18 mouse cellular contexts compared by ENCODE assay signal in genomic region chr7:19826756-19827155, GRCm38 (mm10). TPM values are rescaled to one million over a fixed set of nuclear protein-coding genes. Genes with fewer than 3 reads are reported as not detected.
A peak's percentile ranks its signal among the peaks of the same experiment; 100 is the strongest.
DNase-seq lines count a peak whose midpoint lies in the region; ATAC-seq and TF ChIP-seq lines count a peak whose summit lies in the region.
"Had no signal": no experiment of that assay in that cellular context is flagged by ENCODE, and none has a peak within 500 bp of the region (broad histone marks: within the 10 kb centered on the region; RNA-seq: fewer than 3 reads in every experiment).

No protein-coding gene starts in this region.

- H3K4me1 ChIP-seq in kidney, embryonic 15.5 days: peaks cover 47% of the 10 kb centered on the region
- H3K4me1 ChIP-seq in ES-Bruce4 (ENCODE audit: control insufficient read depth, insufficient read depth, low read length): peaks cover 6% of the 10 kb centered on the region
- peaks cover 50% of the 10 kb centered on the region for H3K4me1 ChIP-seq in embryonic facial prominence, embryonic 13.5 days
- peaks cover 22% of the 10 kb centered on the region for H3K4me1 ChIP-seq in limb, embryonic 14.5 days (ENCODE audit: control insufficient read depth, insufficient read depth, low read length)

- TF ChIP-seq EP300 in ES-Bruce4 (IDR thresholded peaks at IDR 0.05; ENCODE audit: insufficient read depth, low read depth, low read length): peak; percentile 80; the same call in 1 of the 2 replicates

- 0 out of 2 replicates have a peak overlapping the region, but pooled peaks have one; percentile 14 for H3K9ac ChIP-seq in kidney, embryonic 15.5 days
- H3K9ac ChIP-seq in ES-Bruce4 (ENCODE audit: low read depth, poor library complexity, severe bottlenecking): peak overlapping the region; percentile 32
- H3K9ac ChIP-seq in embryonic facial prominence, embryonic 13.5 days: no peak overlapping the region
- H3K9ac ChIP-seq in limb, embryonic 14.5 days (ENCODE audit: low read depth, low read length, severe bottlenecking): 0 out of 2 replicates have a peak overlapping the region, but pooled peaks have one; percentile 25
- H3K9ac ChIP-seq: liver, embryonic 13.5 days; midbrain, embryonic 12.5 days; neural tube, embryonic 12.5 days had no signal

- no peak for DNase-seq in kidney, postnatal 25 days
- DNase-seq in limb, embryonic 14.5 days (ENCODE audit: low spot score): peak; percentile 38
- no peak for DNase-seq in layer of hippocampus, postnatal 25 days (ENCODE audit: extremely low spot score in 1 of 2, low spot score in 1 of 2)
- DNase-seq in cerebellum, postnatal 36 days: no peak
- DNase-seq: cerebellum, adult 11-12 months; layer of hippocampus, adult 9-11 months; liver, embryonic 13.5 days; retina, postnatal 1 day; thymus, postnatal 4 days had no signal

- H3K36me3 ChIP-seq in kidney, embryonic 15.5 days: no peaks in the 10 kb centered on the region
- H3K36me3 ChIP-seq in ES-Bruce4 (ENCODE audit: control insufficient read depth, insufficient read depth, low read length, poor library complexity, severe bottlenecking): no peaks in the 10 kb centered on the region
- H3K36me3 ChIP-seq in embryonic facial prominence, embryonic 13.5 days: no peaks in the 10 kb centered on the region
- no peaks in the 10 kb centered on the region for H3K36me3 ChIP-seq in limb, embryonic 14.5 days (ENCODE audit: control insufficient read depth, insufficient read depth, low read length)
- H3K36me3 ChIP-seq: forebrain, embryonic 10.5 days; liver, embryonic 13.5 days; midbrain, embryonic 12.5 days; neural tube, embryonic 12.5 days had no signal

- H3K27ac ChIP-seq in kidney, embryonic 15.5 days: no peak overlapping the region
- H3K27ac ChIP-seq in ES-Bruce4 (ENCODE audit: insufficient read depth, low read length): peak overlapping the region; percentile 97
- H3K27ac ChIP-seq in embryonic facial prominence, embryonic 13.5 days: peak overlapping the region; percentile 51
- no peak overlapping the region for H3K27ac ChIP-seq in limb, embryonic 14.5 days (replicated peaks; ENCODE audit: low read depth, low read length)
- H3K27ac ChIP-seq: forebrain, embryonic 10.5 days; liver, embryonic 13.5 days; midbrain, embryonic 12.5 days; neural tube, embryonic 12.5 days had no signal

- ATAC-seq in kidney, embryonic 15.5 days (replicated peaks; ENCODE audit: low FRiP score): no peak
- ATAC-seq in embryonic facial prominence, embryonic 13.5 days (ENCODE audit: insufficient number of reproducible peaks, insufficient read depth, low FRiP score, low TSS enrichment, low read depth): no peak
- ATAC-seq in limb, embryonic 14.5 days (ENCODE audit: low FRiP score, low read depth): no peak

- TF ChIP-seq CTCF in ES-Bruce4 (IDR thresholded peaks at IDR 0.05; ENCODE audit: low read depth, low read length): no peak

- 41% methylated on average over 6 of the region's 6 CpGs for whole genome bisulfite sequencing in kidney, embryonic 15.5 days
- 27% methylated on average over 6 of the region's 6 CpGs for WGBS in embryonic facial prominence, embryonic 13.5 days
- WGBS in limb, embryonic 14.5 days: 37% methylated on average over 6 of the region's 6 CpGs

- peaks cover 6% of the 10 kb centered on the region; the same call in 1 of the 2 replicates for H3K27me3 ChIP-seq in kidney, embryonic 15.5 days
- H3K27me3 ChIP-seq in ES-Bruce4 (ENCODE audit: control insufficient read depth, insufficient read depth, low read length, poor library complexity, severe bottlenecking): no peaks in the 10 kb centered on the region
- peaks cover 15% of the 10 kb centered on the region for H3K27me3 ChIP-seq in embryonic facial prominence, embryonic 13.5 days
- H3K27me3 ChIP-seq in limb, embryonic 14.5 days (ENCODE audit: control insufficient read depth, insufficient read depth, low read length): peaks cover 20% of the 10 kb centered on the region
- H3K27me3 ChIP-seq: CH12.LX had no signal

- TF ChIP-seq POLR2A in ES-Bruce4 (IDR thresholded peaks at IDR 0.05; ENCODE audit: insufficient read depth, low read length): no peak
- TF ChIP-seq POLR2A in limb, embryonic 14.5 days (IDR thresholded peaks at IDR 0.05; ENCODE audit: borderline replicate concordance, extremely low read depth, insufficient read depth, insufficient read length): no peak

- no peaks in the 10 kb centered on the region for H3K9me3 ChIP-seq in kidney, embryonic 15.5 days (replicated peaks)
- H3K9me3 ChIP-seq in ES-Bruce4 (replicated peaks; ENCODE audit: control insufficient read depth, insufficient read depth, low read length, poor library complexity, severe bottlenecking): no peaks in the 10 kb centered on the region
- H3K9me3 ChIP-seq in embryonic facial prominence, embryonic 13.5 days: no peaks in the 10 kb centered on the region
- H3K9me3 ChIP-seq in limb, embryonic 14.5 days (ENCODE audit: control insufficient read depth, low read length): no peaks in the 10 kb centered on the region
- H3K9me3 ChIP-seq: liver, embryonic 13.5 days; midbrain, embryonic 12.5 days; neural tube, embryonic 12.5 days had no signal

- no peak overlapping the region for H3K4me3 ChIP-seq in kidney, embryonic 15.5 days (replicated peaks)
- H3K4me3 ChIP-seq in ES-Bruce4 (ENCODE audit: low read depth, low read length): peak overlapping the region; percentile 24
- no peak overlapping the region for H3K4me3 ChIP-seq in embryonic facial prominence, embryonic 13.5 days
- H3K4me3 ChIP-seq in limb, embryonic 14.5 days (replicated peaks; ENCODE audit: low read length): no peak overlapping the region
- H3K4me3 ChIP-seq: forebrain, embryonic 10.5 days; liver, embryonic 13.5 days; midbrain, embryonic 12.5 days; neural tube, embryonic 12.5 days had no signal

- no peak overlapping the region for H3K4me2 ChIP-seq in kidney, embryonic 15.5 days
- no peak overlapping the region for H3K4me2 ChIP-seq in embryonic facial prominence, embryonic 13.5 days
- H3K4me2 ChIP-seq in limb, embryonic 14.5 days (replicated peaks; ENCODE audit: low read depth, low read length, severe bottlenecking): no peak overlapping the region
- H3K4me2 ChIP-seq: liver, embryonic 13.5 days; midbrain, embryonic 12.5 days; neural tube, embryonic 12.5 days had no signal

RNA-seq across cellular contexts. Expression of gene Bcl3, which starts 4.2 kb away (rescaled TPM):
- polyA plus RNA-seq in kidney, embryonic 15.5 days (2015; fragmentation: Nextera tagmentation; extraction: Ambion mirVana): 3.9 and 4.9 TPM in 2 replicates
- 17.3 and 27.3 TPM in 2 replicates for polyA plus RNA-seq in ES-Bruce4 (2011; ENCODE audit: insufficient read depth, insufficient read length, low read depth, missing spikeins)
- 2.2 and 3.6 TPM in 2 replicates for polyA plus RNA-seq in embryonic facial prominence, embryonic 13.5 days (2015; fragmentation: Nextera tagmentation; extraction: Ambion mirVana)
- 5.5 and 7.6 TPM in 2 replicates for polyA plus RNA-seq in limb, embryonic 14.5 days (2012; rRNA removed)
- polyA plus RNA-seq in limb, embryonic 14.5 days (2014; fragmentation: Nextera tagmentation; extraction: Ambion mirVana): 3.1 and 4.7 TPM in 2 replicates
- under 1 TPM; 0.49 to 0.61 TPM for total RNA-seq in layer of hippocampus, postnatal 25 days (2021)

RNA-seq across cellular contexts. Expression of gene Gm19345, which starts 25.0 kb away (rescaled TPM):
- polyA plus RNA-seq in kidney, embryonic 15.5 days (2015; fragmentation: Nextera tagmentation; extraction: Ambion mirVana): 0.16 TPM in 1 of 2 replicates, not detected in the other
- polyA plus RNA-seq in ES-Bruce4 (2011; ENCODE audit: insufficient read depth, insufficient read length, low read depth, missing spikeins): 0.82 and 1.1 TPM in 2 replicates
- polyA plus RNA-seq in embryonic facial prominence, embryonic 13.5 days (2015; fragmentation: Nextera tagmentation; extraction: Ambion mirVana): 0.28 and 0.72 TPM in 2 replicates
- 0.12 and 0.13 TPM in 2 replicates for polyA plus RNA-seq in limb, embryonic 14.5 days (2012; rRNA removed)
- not detected in 2 replicates for polyA plus RNA-seq in limb, embryonic 14.5 days (2014; fragmentation: Nextera tagmentation; extraction: Ambion mirVana)
- 1 to 10 TPM; 1.8 to 2.9 TPM for total RNA-seq in layer of hippocampus, postnatal 25 days (2021)
- polyA plus RNA-seq: forebrain, embryonic 10.5 days; heart, postnatal 0 days; liver, embryonic 13.5 days had no signal

RNA-seq across cellular contexts. Expression of gene Cblc, which starts 30.1 kb away (rescaled TPM):
- 8.3 and 9.1 TPM in 2 replicates for polyA plus RNA-seq in kidney, embryonic 15.5 days (2015; fragmentation: Nextera tagmentation; extraction: Ambion mirVana)
- 17.1 and 23.2 TPM in 2 replicates for polyA plus RNA-seq in ES-Bruce4 (2011; ENCODE audit: insufficient read depth, insufficient read length, low read depth, missing spikeins)
- polyA plus RNA-seq in embryonic facial prominence, embryonic 13.5 days (2015; fragmentation: Nextera tagmentation; extraction: Ambion mirVana): 8.1 and 10.4 TPM in 2 replicates
- 5.2 and 5.9 TPM in 2 replicates for polyA plus RNA-seq in limb, embryonic 14.5 days (2012; rRNA removed)
- polyA plus RNA-seq in limb, embryonic 14.5 days (2014; fragmentation: Nextera tagmentation; extraction: Ambion mirVana): 7.5 and 8.6 TPM in 2 replicates
- total RNA-seq in layer of hippocampus, postnatal 25 days (2021): not detected
- total RNA-seq: left cerebral cortex, postnatal 25 days had no signal

RNA-seq across cellular contexts. Expression of gene Ceacam16, which starts 34.3 kb away (rescaled TPM):
- polyA plus RNA-seq in kidney, embryonic 15.5 days (2015; fragmentation: Nextera tagmentation; extraction: Ambion mirVana): not detected in 2 replicates
- not detected in 2 replicates for polyA plus RNA-seq in ES-Bruce4 (2011; ENCODE audit: insufficient read depth, insufficient read length, low read depth, missing spikeins)
- polyA plus RNA-seq in embryonic facial prominence, embryonic 13.5 days (2015; fragmentation: Nextera tagmentation; extraction: Ambion mirVana): not detected in 2 replicates
- 0.11 and 0.18 TPM in 2 replicates for polyA plus RNA-seq in limb, embryonic 14.5 days (2012; rRNA removed)
- polyA plus RNA-seq in limb, embryonic 14.5 days (2014; fragmentation: Nextera tagmentation; extraction: Ambion mirVana): not detected in 2 replicates
- not detected for total RNA-seq in layer of hippocampus, postnatal 25 days (2021)
- total RNA-seq: left cerebral cortex, postnatal 25 days had no signal
- polyA plus RNA-seq: forebrain, embryonic 10.5 days; heart, postnatal 0 days; liver, embryonic 13.5 days; neural tube, embryonic 12.5 days had no signal

RNA-seq across cellular contexts. Expression of gene Bcam, which starts 55.9 kb away (rescaled TPM):
- 244 and 257 TPM in 2 replicates for polyA plus RNA-seq in kidney, embryonic 15.5 days (2015; fragmentation: Nextera tagmentation; extraction: Ambion mirVana)
- 138 and 154 TPM in 2 replicates for polyA plus RNA-seq in ES-Bruce4 (2011; ENCODE audit: insufficient read depth, insufficient read length, low read depth, missing spikeins)
- 98.1 and 116 TPM in 2 replicates for polyA plus RNA-seq in embryonic facial prominence, embryonic 13.5 days (2015; fragmentation: Nextera tagmentation; extraction: Ambion mirVana)
- 94.3 and 108 TPM in 2 replicates for polyA plus RNA-seq in limb, embryonic 14.5 days (2012; rRNA removed)
- 114 and 116 TPM in 2 replicates for polyA plus RNA-seq in limb, embryonic 14.5 days (2014; fragmentation: Nextera tagmentation; extraction: Ambion mirVana)
- total RNA-seq in layer of hippocampus, postnatal 25 days (2021): 10 to 100 TPM in 1 of 2 experiments, 1 to 10 TPM in 1; 8.7 to 11.4 TPM

Comparison
In these comparisons a context has a peak if more than half of its experiments do, and no peak if none do; other contexts are left out.
1. H3K27ac ChIP-seq: peak in ES-Bruce4 (single experiment) and embryonic facial prominence, embryonic 13.5 days (single experiment); none in kidney, embryonic 15.5 days (single experiment) and limb, embryonic 14.5 days (single experiment).